Mouse (Mus musculus) embryonic facial prominence, embryonic 15.5 days (tissue): ENCODE results near the gene Phlpp2. TPM values are rescaled to one million over a fixed set of nuclear protein-coding genes. Genes with fewer than 3 reads are reported as not detected.

ENCODE experiments used
- ATAC-seq: fragments of 200-750 bp; cut with Nextera tagmentation; 2 replicates; pipeline ENCODE4 v1.8.0; 2017; ENCODE audit warnings: low read depth, moderate TSS enrichment; ENCODE audit not compliant: insufficient number of reproducible peaks, low FRiP score, low TSS enrichment
- H3K27ac ChIP-seq: fragments of 300-500 bp; sonication (generic); replicated peaks from 2 replicates; pipeline ENCODE4 v1.5.1; 2015; ENCODE audit warnings: mild to moderate bottlenecking, inconsistent platforms
- H3K27me3 ChIP-seq: fragments of 300-500 bp; sonication (generic); 2 replicates; pipeline ENCODE4 v1.6.1; 2015; ENCODE audit warnings: inconsistent platforms
- H3K36me3 ChIP-seq: fragments of 300-500 bp; sonication (generic); 2 replicates; pipeline ENCODE4 v1.6.1; 2015; ENCODE audit warnings: mild to moderate bottlenecking, inconsistent platforms
- H3K4me1 ChIP-seq: fragments of 300-500 bp; sonication (generic); 2 replicates; pipeline ENCODE4 v1.6.1; 2015; ENCODE audit warnings: inconsistent platforms
- H3K4me2 ChIP-seq: fragments of 300-500 bp; sonication (generic); replicated peaks from 2 replicates; pipeline ENCODE4 v1.6.1; 2015; ENCODE audit warnings: mild to moderate bottlenecking, inconsistent platforms
- H3K4me3 ChIP-seq: fragments of 300-500 bp; sonication (generic); replicated peaks from 2 replicates; pipeline ENCODE4 v1.5.1; 2015; ENCODE audit warnings: mild to moderate bottlenecking, inconsistent platforms
- H3K9ac ChIP-seq: fragments of 300-500 bp; sonication (generic); 2 replicates; pipeline ENCODE4 v1.6.1; 2015; ENCODE audit warnings: inconsistent platforms
- H3K9me3 ChIP-seq: fragments of 300-500 bp; sonication (generic); replicated peaks from 2 replicates; pipeline ENCODE4 v1.6.1; 2016; ENCODE audit warnings: inconsistent platforms
- WGBS: fragments of 180-500 bp; shearing (Covaris S2); methylation state at CpG from one replicate; pipeline ENCODE4 v1.1.7; 2015; 5-methylcytosine and 5-hydroxymethylcytosine counted together
- polyA plus RNA-seq: library from polyadenylated mRNA; unstranded; fragments of >200 nt; fragmentation: Nextera tagmentation; extraction: Ambion mirVana; gene quantifications from 2 replicates; pipeline ENCODE4 v1.2.1, GENCODE M21; 2015

Phlpp2 gene
- polyA plus RNA-seq, 1 experiment from 2014 or later: 3.6 TPM

DNA sequence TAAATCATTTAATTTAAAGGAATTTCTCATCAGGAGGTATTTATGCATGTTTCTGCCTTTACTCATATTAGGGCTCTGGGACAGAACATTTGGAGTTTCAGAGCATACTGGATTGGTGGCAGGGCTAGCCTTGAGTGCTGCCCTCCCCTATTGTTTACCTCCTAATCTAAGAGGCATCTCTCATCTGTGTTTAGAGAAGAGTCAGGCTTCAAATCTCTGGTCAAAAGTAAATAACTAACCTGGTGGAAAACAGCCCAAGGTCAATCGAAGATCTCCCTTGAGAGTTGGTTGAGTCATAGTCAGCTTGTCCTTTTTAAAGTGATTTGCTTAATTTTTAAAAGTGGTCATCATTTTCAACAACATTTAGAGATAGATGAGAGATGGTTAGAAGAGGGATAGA lies 124.6 kb downstream of the Phlpp2 start:
- no peak for ATAC-seq
- no peak overlapping the region for H3K9ac ChIP-seq
- no peak overlapping the region for H3K4me3 ChIP-seq
- no peak overlapping the region for H3K4me2 ChIP-seq
- H3K36me3 ChIP-seq: no peaks in the 10 kb centered on the region
- H3K9me3 ChIP-seq: no peaks in the 10 kb centered on the region
- H3K4me1 ChIP-seq: no peaks in the 10 kb centered on the region
- no peak overlapping the region for H3K27ac ChIP-seq
- H3K27me3 ChIP-seq: no peaks in the 10 kb centered on the region
- WGBS: 63% methylated on average over 1 of the region's 1 CpGs

Other genes starting within 250 kb of the Phlpp2 start
- 153 TPM in 2 replicates for gene Ist1, start 175.3 kb upstream of the Phlpp2 start, polyA plus RNA-seq
- gene Zfp821, start 163.0 kb upstream of the Phlpp2 start, polyA plus RNA-seq: 31.0 and 33.1 TPM in 2 replicates
- 7.1 and 7.6 TPM in 2 replicates for gene Atxn1l, start 130.8 kb upstream of the Phlpp2 start, polyA plus RNA-seq
- 36.4 and 38.3 TPM in 2 replicates for gene Ap1g1, start 90.0 kb upstream of the Phlpp2 start, polyA plus RNA-seq
- 5.2 and 5.6 TPM in 2 replicates for gene Marveld3, start 93.7 kb downstream of the Phlpp2 start, polyA plus RNA-seq
- 0.27 TPM in 1 of 2 replicates, not detected in the other for gene Tat, start 121.9 kb downstream of the Phlpp2 start, polyA plus RNA-seq
- gene Chst4, start 171.2 kb downstream of the Phlpp2 start, polyA plus RNA-seq: not detected in 2 replicates
- 8.3 and 8.8 TPM in 2 replicates for gene Zfp612, start 211.2 kb downstream of the Phlpp2 start, polyA plus RNA-seq
- gene Gm21964, start 232.7 kb downstream of the Phlpp2 start, polyA plus RNA-seq: not detected in 2 replicates
- not detected in 2 replicates for gene Gm17720, start 234.2 kb downstream of the Phlpp2 start, polyA plus RNA-seq